Mouse (Mus musculus): Measurements from ENCODE around the gene Gls2. TPM values are rescaled to one million over a fixed set of nuclear protein-coding genes. Genes with fewer than 3 reads are reported as not detected.

The Gls2 gene
- polyA plus RNA-seq, 1 experiment = 77.7 TPM

DNA sequence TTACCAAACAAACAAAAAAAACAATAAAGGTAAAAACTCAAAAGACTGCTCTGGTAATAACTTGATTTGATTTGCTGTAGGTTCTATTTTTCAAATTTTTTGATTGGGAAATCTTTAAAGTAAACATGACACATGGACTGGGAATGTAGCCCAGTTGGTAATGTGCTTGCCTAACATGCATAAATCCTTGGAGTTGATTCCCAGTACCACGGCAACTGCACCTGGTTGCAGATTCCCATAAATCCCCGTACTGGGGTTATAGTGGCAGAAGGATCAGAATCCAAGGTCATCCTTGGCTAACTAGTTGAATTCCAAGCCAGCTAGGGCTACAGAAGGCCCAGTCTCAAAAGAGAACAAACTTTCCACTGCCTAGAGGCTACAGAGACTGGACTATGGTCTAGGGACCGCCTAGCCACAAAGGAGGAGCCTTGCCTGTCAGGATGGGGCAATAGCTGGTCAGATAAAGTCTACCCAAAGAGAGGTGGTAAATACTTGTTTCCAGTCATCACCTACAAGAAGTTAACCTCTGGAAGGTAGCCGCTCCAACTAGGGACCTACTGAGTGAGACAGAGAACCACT, 59.5 kb downstream of the Gls2 start, which contains the start of gene Apon:
Gene Apon (plus strand): TSS at position 420 of the 579 bp plus-strand sequence.
- no peak for TF ChIP-seq POLR2A (IDR thresholded peaks at IDR 0.05; ENCODE audit: borderline replicate concordance, insufficient read depth, low read length)
- no peak for DNase-seq
- Histone ChIP-seq H3K27ac (ENCODE audit: insufficient read depth, low read length) (no peak within 1 kb of the TSS), H3K4me1 (ENCODE audit: control insufficient read depth, insufficient read depth, low read length) (no peaks in the 10 kb centered on the region), H3K4me3 (replicated peaks; ENCODE audit: insufficient read depth, low read depth, low read length) (no peak within 1 kb of the TSS), H3K27me3 (ENCODE audit: control insufficient read depth, insufficient read depth, low read length) (no peaks in the 10 kb centered on the region)
- 68% methylated on average over 4 of the region's 4 CpGs for WGBS

DNA sequence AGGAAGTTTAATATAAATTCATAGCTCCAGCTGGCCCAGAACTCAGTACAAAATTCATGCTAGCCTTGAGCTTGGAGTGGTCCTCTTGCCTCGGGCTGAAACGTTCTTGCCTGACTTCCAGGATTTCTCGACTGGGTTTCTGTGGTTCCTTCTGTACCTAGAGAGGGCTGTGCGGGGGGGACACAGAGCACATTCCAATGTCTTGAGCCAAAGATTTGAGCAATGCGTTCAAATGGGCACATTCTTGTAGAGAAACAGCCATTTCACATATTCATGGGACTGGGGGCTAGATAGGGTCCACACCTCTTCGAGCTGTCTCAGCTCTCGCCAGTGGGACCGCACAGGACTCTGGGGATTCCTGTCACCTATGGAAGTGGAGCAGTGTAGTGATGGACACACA, 61.7 kb downstream of the Gls2 start:
- DNase-seq = no peak
- WGBS = 90% methylated on average over 8 of the region's 8 CpGs
- Histone ChIP-seq H3K27me3 (ENCODE audit: control insufficient read depth, insufficient read depth, low read length) (no peaks in the 10 kb centered on the region), H3K27ac (ENCODE audit: insufficient read depth, low read length) (no peak overlapping the region), H3K4me3 (replicated peaks; ENCODE audit: insufficient read depth, low read depth, low read length) (no peak overlapping the region), H3K4me1 (ENCODE audit: control insufficient read depth, insufficient read depth, low read length) (no peaks in the 10 kb centered on the region)
- no peak for TF ChIP-seq POLR2A (IDR thresholded peaks at IDR 0.05; ENCODE audit: borderline replicate concordance, insufficient read depth, low read length)
- no peak for TF ChIP-seq CTCF (IDR thresholded peaks at IDR 0.05; ENCODE audit: borderline replicate concordance, insufficient read depth, low read depth, low read length)

DNA sequence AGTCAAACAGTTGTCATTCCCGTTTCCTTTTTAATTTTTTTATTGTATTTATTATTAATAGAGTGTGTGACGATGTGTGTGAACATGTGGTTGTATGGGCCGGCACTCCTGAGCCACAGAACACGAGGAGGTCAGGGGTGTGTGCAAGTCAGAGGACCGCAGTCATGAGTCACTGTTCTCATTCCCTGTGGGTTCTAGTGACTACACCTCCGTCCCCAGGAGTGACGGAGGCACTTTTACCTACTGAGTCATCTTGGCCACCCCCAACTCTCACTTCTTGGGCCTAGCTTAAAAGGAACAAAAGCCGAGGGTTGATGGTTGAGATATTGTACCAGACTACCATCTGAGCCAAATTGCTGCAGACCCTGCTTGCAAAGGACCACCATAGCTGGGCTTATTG, 62.1 kb downstream of the Gls2 start:
- TF ChIP-seq POLR2A (IDR thresholded peaks at IDR 0.05; ENCODE audit: borderline replicate concordance, insufficient read depth, low read length) (no peak), CTCF (IDR thresholded peaks at IDR 0.05; ENCODE audit: borderline replicate concordance, insufficient read depth, low read depth, low read length) (no peak)
- Histone ChIP-seq H3K4me1 (ENCODE audit: control insufficient read depth, insufficient read depth, low read length) (no peaks in the 10 kb centered on the region), H3K4me3 (replicated peaks; ENCODE audit: insufficient read depth, low read depth, low read length) (no peak overlapping the region), H3K27me3 (ENCODE audit: control insufficient read depth, insufficient read depth, low read length) (no peaks in the 10 kb centered on the region), H3K27ac (ENCODE audit: insufficient read depth, low read length) (no peak overlapping the region)
- DNase-seq = no peak
- 91% methylated on average over 8 of the region's 8 CpGs for WGBS

DNA sequence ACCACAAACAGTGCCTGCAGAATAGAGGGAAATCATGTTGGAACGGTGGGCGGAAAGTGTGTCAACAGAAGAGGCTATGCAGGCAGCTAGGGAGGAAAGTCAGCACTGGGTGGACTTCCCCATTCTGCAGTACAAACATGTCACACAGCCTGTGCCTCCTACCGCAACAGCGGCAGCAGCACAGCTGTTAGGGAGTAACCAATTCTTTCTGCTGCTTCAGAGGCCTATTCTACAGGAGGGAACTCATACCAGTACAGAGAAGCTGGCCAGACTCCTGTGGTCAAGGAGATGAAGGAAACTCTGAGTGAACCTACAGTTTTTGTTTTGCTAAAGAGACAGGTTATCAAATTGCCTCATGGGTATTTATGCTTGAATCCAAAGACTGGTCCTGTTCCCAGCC, 64.7 kb downstream of the Gls2 start:
- WGBS = 80% methylated on average over 4 of the region's 4 CpGs
- no peak for TF ChIP-seq CTCF (IDR thresholded peaks at IDR 0.05; ENCODE audit: borderline replicate concordance, insufficient read depth, low read depth, low read length)
- TF ChIP-seq POLR2A (IDR thresholded peaks at IDR 0.05; ENCODE audit: borderline replicate concordance, insufficient read depth, low read length) = no peak

More for the DNA sequence above, 64.7 kb downstream of the Gls2 start:
- H3K27ac ChIP-seq (ENCODE audit: insufficient read depth, low read length) = no peak overlapping the region
- no peaks in the 10 kb centered on the region for H3K27me3 ChIP-seq (ENCODE audit: control insufficient read depth, insufficient read depth, low read length)
- no peaks in the 10 kb centered on the region for H3K4me1 ChIP-seq (ENCODE audit: control insufficient read depth, insufficient read depth, low read length)
- H3K4me3 ChIP-seq (replicated peaks; ENCODE audit: insufficient read depth, low read depth, low read length) = no peak overlapping the region
- no peak for DNase-seq

Other genes starting within 250 kb of the Gls2 start
- gene Hsd17b6, start 186.8 kb upstream of the Gls2 start, polyA plus RNA-seq (2012; rRNA removed) = not detected in 2 replicates
- 16.2 and 17.4 TPM in 2 replicates for gene Prim1, start 179.3 kb upstream of the Gls2 start, polyA plus RNA-seq (2012; rRNA removed)
- gene Naca, start 158.9 kb upstream of the Gls2 start, polyA plus RNA-seq (2012; rRNA removed) = 209 and 230 TPM in 2 replicates
- 69.9 and 75.5 TPM in 2 replicates for gene Ptges3, start 135.5 kb upstream of the Gls2 start, polyA plus RNA-seq (2012; rRNA removed)
- 2,153 and 2,193 TPM in 2 replicates for gene Atp5b, start 111.2 kb upstream of the Gls2 start, polyA plus RNA-seq (2012; rRNA removed)
- gene Baz2a, start 102.9 kb upstream of the Gls2 start, polyA plus RNA-seq (2012; rRNA removed) = 42.9 and 45.2 TPM in 2 replicates
- gene Rbms2, start 14.2 kb upstream of the Gls2 start, polyA plus RNA-seq (2012; rRNA removed) = 23.5 and 23.7 TPM in 2 replicates
- gene Spryd4, start 17.4 kb downstream of the Gls2 start, polyA plus RNA-seq (2012; rRNA removed) = 13.5 and 15.6 TPM in 2 replicates
- gene Mip, start 31.4 kb downstream of the Gls2 start, polyA plus RNA-seq (2012; rRNA removed) = not detected in 2 replicates
- gene Timeless, start 37.6 kb downstream of the Gls2 start, polyA plus RNA-seq (2012; rRNA removed) = 6.3 and 6.6 TPM in 2 replicates
- not detected in 2 replicates for gene Apon, start 59.6 kb downstream of the Gls2 start, polyA plus RNA-seq (2012; rRNA removed)
- gene Apof, start 74.2 kb downstream of the Gls2 start, polyA plus RNA-seq (2012; rRNA removed) = not detected in 2 replicates
- 94.4 and 110 TPM in 2 replicates for gene Stat2, start 76.1 kb downstream of the Gls2 start, polyA plus RNA-seq (2012; rRNA removed)
- 1.2 and 1.8 TPM in 2 replicates for gene Il23a, start 104.3 kb downstream of the Gls2 start, polyA plus RNA-seq (2012; rRNA removed)
- gene Pan2, start 108.9 kb downstream of the Gls2 start, polyA plus RNA-seq (2012; rRNA removed) = 42.6 and 48.5 TPM in 2 replicates
- 65.3 and 65.4 TPM in 2 replicates for gene Cnpy2, start 128.0 kb downstream of the Gls2 start, polyA plus RNA-seq (2012; rRNA removed)
- 251 and 252 TPM in 2 replicates for gene Cs, start 143.3 kb downstream of the Gls2 start, polyA plus RNA-seq (2012; rRNA removed)
- gene Coq10a, start 174.5 kb downstream of the Gls2 start, polyA plus RNA-seq (2012; rRNA removed) = 115 and 117 TPM in 2 replicates
- 40.6 and 41.6 TPM in 2 replicates for gene Ankrd52, start 182.7 kb downstream of the Gls2 start, polyA plus RNA-seq (2012; rRNA removed)
- gene Slc39a5, start 206.8 kb downstream of the Gls2 start, polyA plus RNA-seq (2012; rRNA removed) = 0.13 TPM in 1 of 2 replicates, not detected in the other
- gene Nabp2, start 217.0 kb downstream of the Gls2 start, polyA plus RNA-seq (2012; rRNA removed) = 78.9 and 83.6 TPM in 2 replicates
- gene Rnf41, start 217.2 kb downstream of the Gls2 start, polyA plus RNA-seq (2012; rRNA removed) = 88.0 and 90.5 TPM in 2 replicates